Mouse (Mus musculus) adrenal gland, adult (tissue): Measurements from ENCODE around the gene Zfp599.

Source experiments
- DNase-seq, 2 experiments: peaks; one replicate each; pipeline ENCODE4 v3.0.0; 2022 to 2023; ENCODE audit warnings: low spot score in 1 of 2; ENCODE audit not compliant: inconsistent age in 2 of 2

Zfp599 gene

GRCm38 (mm10) chr9:22224536-22225503 lies 34.9 kb downstream of the Zfp599 start:
- DNase-seq: peak in 1 of 2 experiments; percentile 70

GRCm38 (mm10) chr9:22224066-22224465 lies 35.6 kb downstream of the Zfp599 start:
- no peak for DNase-seq

GRCm38 (mm10) chr9:22217858-22218493 lies 41.7 kb downstream of the Zfp599 start:
- no peak for DNase-seq

- no peak for DNase-seq
These were observed 43.0 kb downstream of the Zfp599 start for GRCm38 (mm10) chr9:22216705-22217104.

GRCm38 (mm10) chr9:22214549-22214948 lies 45.1 kb downstream of the Zfp599 start:
- DNase-seq: peak in 1 of 2 experiments; percentile 82

- peak; percentile 62 to 84 for DNase-seq
These were observed 45.9 kb downstream of the Zfp599 start for GRCm38 (mm10) chr9:22213785-22214194.
